Mouse (Mus musculus): ENCODE measurements around the gene Srms. TPM values are rescaled to one million over a fixed set of nuclear protein-coding genes. Genes with fewer than 3 reads are reported as not detected.
"Not testable (repeated sequence)": the region's sequence is repeated elsewhere in the genome, so short reads cannot be mapped to it uniquely, and the experiment has no call there.

The Srms gene
- polyA plus RNA-seq, 1 experiment = not detected

DNA sequence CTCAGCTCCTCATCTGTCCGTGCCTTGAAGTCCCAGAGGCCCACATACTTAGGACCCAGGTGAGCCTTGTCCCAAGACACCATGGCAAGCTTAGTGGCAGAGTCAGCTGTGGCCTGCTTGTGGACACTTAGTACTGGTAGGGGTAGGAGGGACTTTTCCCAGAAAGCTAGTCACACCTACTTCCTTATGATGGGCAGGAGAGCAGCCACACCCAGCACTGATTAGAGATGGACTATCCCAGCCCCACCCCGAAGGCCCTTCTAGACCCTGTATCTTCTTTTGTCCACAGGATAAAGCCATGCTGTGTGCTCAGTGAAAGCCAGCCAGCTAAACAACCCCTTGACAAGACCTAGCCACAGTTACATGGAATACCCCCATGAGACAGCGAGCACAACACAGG, 10.6 kb downstream of the Srms start, which contains the start of gene Ptk6:
Gene Ptk6, minus strand, starts transcription at position 368 of the 400 bp plus-strand sequence.
- no peak within 1 kb of the TSS for H3K4me3 ChIP-seq (ENCODE audit: insufficient read depth, low read length)
- H3K27ac ChIP-seq (ENCODE audit: insufficient read depth, low read length) = no peak within 1 kb of the TSS
- no peaks in the 10 kb centered on the region for H3K4me1 ChIP-seq (ENCODE audit: control insufficient read depth, insufficient read depth, low read length)
- no peak for TF ChIP-seq POLR2A (IDR thresholded peaks at IDR 0.05; ENCODE audit: low read depth, low read length)
- TF ChIP-seq CTCF (IDR thresholded peaks at IDR 0.05; ENCODE audit: borderline replicate concordance, insufficient read depth, low read length) = no peak

DNA sequence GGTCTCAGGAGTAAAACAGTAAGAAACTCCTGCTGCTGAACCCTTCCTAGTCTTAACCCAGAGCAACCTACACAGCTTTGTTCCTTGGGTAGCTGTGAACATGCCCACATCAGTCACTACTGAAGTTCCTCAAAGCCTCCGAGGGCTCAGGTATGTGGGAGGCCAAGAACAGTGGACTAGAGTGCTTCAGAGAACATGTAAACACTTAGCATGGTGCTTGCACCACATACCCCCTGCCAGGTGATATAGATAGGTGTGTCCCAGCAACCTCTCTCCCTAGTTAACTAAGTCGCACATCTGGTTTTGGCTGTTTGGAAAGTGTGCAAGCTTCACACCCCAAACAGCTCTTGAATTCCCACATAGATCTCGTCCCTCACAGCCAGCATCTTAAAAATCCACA, 11.4 kb downstream of the Srms start:
- TF ChIP-seq CTCF (IDR thresholded peaks at IDR 0.05; ENCODE audit: borderline replicate concordance, insufficient read depth, low read length) (no peak), POLR2A (IDR thresholded peaks at IDR 0.05; ENCODE audit: low read depth, low read length) (no peak)
- H3K4me1 ChIP-seq (ENCODE audit: control insufficient read depth, insufficient read depth, low read length) = no peaks in the 10 kb centered on the region
- H3K27ac ChIP-seq (ENCODE audit: insufficient read depth, low read length) = no peak overlapping the region
- H3K4me3 ChIP-seq (ENCODE audit: insufficient read depth, low read length) = no peak overlapping the region

DNA sequence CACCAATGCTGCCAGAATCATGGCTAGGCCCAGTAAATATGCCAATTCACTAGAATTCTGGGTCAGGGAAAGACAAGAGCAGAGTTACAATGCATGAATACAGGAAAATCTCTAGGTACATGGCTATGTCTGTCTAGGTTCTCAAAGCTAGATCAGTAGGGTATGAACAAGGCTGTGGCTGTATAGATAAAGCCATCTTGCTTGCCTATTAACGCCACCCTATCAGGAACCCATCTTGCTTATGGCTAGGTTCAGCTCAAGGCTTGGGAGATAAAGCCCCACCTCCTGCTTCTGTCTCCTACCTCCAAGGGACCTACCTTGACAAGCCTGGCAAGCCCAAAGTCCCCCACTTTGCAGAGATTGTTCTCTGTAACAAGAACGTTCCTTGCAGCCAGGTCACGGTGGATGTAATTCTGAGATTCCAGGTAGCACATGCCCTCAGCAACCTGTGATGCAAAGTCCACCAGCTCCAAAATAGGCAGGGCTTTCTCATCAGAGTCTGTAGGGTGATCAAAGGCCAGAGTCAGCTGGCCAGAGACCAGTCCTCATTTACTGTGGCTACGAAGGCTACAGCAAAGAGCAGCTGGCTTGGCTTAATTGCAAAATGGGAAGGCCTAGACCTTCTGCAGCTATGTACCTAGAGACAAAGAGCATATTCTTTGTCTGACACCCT, 16.2 kb downstream of the Srms start:
- no peak overlapping the region for H3K4me3 ChIP-seq (ENCODE audit: insufficient read depth, low read length)
- no peak overlapping the region for H3K27ac ChIP-seq (ENCODE audit: insufficient read depth, low read length)
- H3K4me1 ChIP-seq (ENCODE audit: control insufficient read depth, insufficient read depth, low read length) = no peaks in the 10 kb centered on the region
- TF ChIP-seq CTCF (IDR thresholded peaks at IDR 0.05; ENCODE audit: borderline replicate concordance, insufficient read depth, low read length) (no peak), POLR2A (IDR thresholded peaks at IDR 0.05; ENCODE audit: low read depth, low read length) (no peak)

DNA sequence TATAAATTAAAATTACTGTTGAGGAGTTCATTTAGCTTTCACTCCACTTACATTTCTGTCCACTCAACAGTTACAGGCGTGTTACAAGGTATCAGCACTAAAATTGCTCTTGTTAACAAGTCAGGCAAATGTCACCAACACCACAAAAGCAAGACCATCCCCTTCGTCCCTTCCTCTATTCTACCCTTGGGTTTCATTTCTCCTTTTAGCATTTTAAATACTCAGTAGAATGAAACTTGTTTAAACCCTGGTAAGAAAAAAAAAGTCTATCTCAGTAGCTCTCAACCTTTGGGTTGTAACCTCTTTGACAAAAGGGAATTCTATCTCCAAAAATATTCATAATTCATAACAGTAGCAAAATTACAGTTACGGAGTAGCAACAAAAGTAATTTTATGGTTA, 19.9 kb downstream of the Srms start:
- Histone ChIP-seq H3K4me3 (ENCODE audit: insufficient read depth, low read length) (no peak overlapping the region), H3K27ac (ENCODE audit: insufficient read depth, low read length) (no peak overlapping the region), H3K4me1 (ENCODE audit: control insufficient read depth, insufficient read depth, low read length) (no peaks in the 10 kb centered on the region)
- TF ChIP-seq POLR2A (IDR thresholded peaks at IDR 0.05; ENCODE audit: low read depth, low read length) (no peak), CTCF (IDR thresholded peaks at IDR 0.05; ENCODE audit: borderline replicate concordance, insufficient read depth, low read length) (no peak)

DNA sequence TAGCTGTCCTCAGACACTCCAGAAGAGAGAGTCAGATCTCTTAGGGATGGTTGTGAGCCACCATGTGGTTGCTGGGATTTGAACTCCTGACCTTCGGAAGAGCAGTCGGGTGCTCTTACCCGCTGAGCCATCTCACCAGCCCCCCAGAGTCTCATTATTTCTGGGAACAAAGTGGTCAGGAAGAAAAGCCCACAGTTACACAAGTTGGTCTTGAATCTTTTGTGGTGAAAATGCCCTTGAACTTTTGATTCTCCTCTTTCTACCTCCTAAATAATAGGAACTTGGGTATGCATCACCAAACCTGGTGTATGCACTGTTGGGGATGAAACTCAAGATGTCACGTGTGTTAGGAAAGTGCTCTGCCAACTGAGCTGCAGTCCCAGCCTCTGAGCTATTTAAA, 21.0 kb downstream of the Srms start:
- no peak overlapping the region for H3K27ac ChIP-seq (ENCODE audit: insufficient read depth, low read length)
- TF ChIP-seq CTCF (IDR thresholded peaks at IDR 0.05; ENCODE audit: borderline replicate concordance, insufficient read depth, low read length) (no peak), POLR2A (IDR thresholded peaks at IDR 0.05; ENCODE audit: low read depth, low read length) (no peak)

DNA sequence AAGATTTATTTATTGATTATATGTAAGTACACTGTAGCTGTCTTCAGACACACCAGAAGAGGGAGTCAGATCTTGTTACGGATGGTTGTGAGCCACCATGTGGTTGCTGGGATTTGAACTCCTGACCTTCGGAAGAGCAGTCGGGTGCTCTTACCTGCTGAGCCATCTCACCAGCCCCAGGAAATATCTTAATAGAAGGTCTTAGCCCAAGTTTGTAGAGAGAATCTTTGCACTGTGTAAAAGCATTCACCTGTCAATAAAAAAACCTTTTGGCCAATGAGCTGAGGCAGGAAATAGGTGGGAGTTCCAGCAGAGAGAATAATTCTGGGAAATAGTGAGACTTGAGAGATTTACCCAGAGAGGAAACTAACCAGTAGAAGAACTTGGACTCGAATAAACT, 21.6 kb downstream of the Srms start:
- not testable (repeated sequence) for H3K4me1 ChIP-seq (ENCODE audit: control insufficient read depth, insufficient read depth, low read length); H3K4me3 ChIP-seq (ENCODE audit: insufficient read depth, low read length); H3K27ac ChIP-seq (ENCODE audit: insufficient read depth, low read length)

More for the DNA sequence above, 21.0 kb downstream of the Srms start:
- no peak overlapping the region for H3K4me3 ChIP-seq (ENCODE audit: insufficient read depth, low read length)
- no peaks in the 10 kb centered on the region for H3K4me1 ChIP-seq (ENCODE audit: control insufficient read depth, insufficient read depth, low read length)

DNA sequence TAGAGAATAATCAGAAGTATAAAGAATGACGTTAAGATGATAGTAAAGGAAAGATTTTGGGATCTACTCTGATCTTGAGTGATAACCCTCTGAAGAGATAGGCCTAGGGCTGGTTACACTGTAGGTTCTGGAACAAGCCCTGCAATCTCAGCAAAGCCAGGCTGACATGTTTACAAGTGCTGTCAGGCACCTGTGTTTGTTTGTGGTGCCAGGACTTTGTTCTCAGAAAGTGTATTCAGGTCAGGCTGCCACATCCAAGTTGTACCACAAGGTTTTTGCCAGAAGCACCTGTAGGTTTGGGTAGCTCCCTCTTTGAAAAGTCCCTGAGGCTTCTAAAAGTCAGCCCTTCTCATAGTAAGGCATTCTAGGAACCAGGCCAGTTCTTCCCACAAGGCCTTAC, 23.7 kb downstream of the Srms start:
- Histone ChIP-seq H3K4me1 (ENCODE audit: control insufficient read depth, insufficient read depth, low read length) (no peaks in the 10 kb centered on the region), H3K4me3 (ENCODE audit: insufficient read depth, low read length) (no peak overlapping the region), H3K27ac (ENCODE audit: insufficient read depth, low read length) (no peak overlapping the region)
- TF ChIP-seq CTCF (IDR thresholded peaks at IDR 0.05; ENCODE audit: borderline replicate concordance, insufficient read depth, low read length) (no peak), POLR2A (IDR thresholded peaks at IDR 0.05; ENCODE audit: low read depth, low read length) (no peak)

DNA sequence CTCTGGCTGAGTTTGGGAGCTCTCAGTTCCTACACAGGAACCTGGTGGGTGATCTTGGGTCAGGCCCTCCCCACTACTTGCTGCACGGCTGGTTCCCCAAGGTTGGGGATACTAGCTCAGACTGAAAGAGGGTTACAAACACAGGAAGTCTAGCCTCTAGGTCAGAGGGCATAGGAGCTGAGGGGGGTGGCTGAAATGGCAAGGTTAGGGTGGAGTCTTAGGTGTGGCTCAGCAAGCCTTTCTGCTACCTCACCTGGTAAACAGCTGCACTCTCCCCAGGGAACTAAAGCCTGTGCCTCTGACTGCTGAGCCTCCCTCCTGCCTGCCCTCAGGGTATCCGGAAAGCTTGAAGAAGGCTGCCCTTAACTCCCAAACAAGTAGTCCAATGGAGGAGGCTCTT, 24.3 kb downstream of the Srms start:
- no peak overlapping the region for H3K27ac ChIP-seq (ENCODE audit: insufficient read depth, low read length)
- no peaks in the 10 kb centered on the region for H3K4me1 ChIP-seq (ENCODE audit: control insufficient read depth, insufficient read depth, low read length)
- TF ChIP-seq CTCF (IDR thresholded peaks at IDR 0.05; ENCODE audit: borderline replicate concordance, insufficient read depth, low read length) (no peak), POLR2A (IDR thresholded peaks at IDR 0.05; ENCODE audit: low read depth, low read length) (no peak)
- no peak overlapping the region for H3K4me3 ChIP-seq (ENCODE audit: insufficient read depth, low read length)

DNA sequence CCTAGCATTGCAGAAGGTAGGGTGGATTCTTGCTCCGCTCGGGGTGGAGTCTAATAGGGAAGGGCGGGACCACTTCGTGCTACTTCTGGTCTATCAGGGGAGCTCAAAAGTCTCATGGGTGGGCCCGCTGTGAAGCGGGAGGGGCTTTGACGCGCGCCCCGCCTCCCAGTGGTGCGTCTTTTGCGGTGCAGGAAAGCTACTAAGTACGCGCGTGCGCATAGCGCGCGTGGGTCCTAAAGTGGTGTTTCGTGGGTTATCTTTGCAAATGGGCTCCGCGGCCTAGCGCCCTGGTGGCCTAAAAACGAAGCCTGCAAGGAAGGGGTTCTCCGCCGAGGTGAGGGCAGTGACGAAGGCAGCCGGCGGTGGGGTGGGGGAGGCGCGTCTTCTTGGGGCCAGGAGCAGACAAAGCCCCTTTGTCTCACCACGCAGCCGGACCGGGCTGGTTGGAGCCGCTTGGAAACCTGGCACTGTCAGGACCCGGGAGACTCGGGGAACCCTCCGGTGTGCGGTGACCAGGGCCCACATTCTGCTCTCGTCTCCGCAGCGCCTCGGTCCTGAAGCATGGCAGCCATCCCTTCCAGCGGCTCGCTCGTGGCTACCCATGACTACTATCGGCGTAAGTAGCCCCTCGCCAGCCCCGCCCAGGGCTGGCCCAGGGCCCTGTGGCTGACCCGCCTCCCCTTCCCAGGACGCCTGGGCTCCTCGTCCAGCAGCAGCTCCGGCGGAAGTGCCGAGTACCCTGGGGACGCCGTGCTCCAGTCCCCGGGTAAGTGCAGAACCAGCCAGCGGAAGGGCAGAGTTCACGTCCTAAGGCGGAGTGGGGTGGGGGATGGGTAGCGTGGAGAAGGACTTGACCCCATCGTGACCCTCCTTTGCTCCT, 25.6 kb downstream of the Srms start, which contains the start of gene Ppdpf:
Gene Ppdpf, plus strand, starts transcription at position 127 of the 880 bp plus-strand sequence.
- peak within 1 kb of the TSS; percentile 32 for H3K27ac ChIP-seq (ENCODE audit: insufficient read depth, low read length)
- TF ChIP-seq POLR2A (IDR thresholded peaks at IDR 0.05; ENCODE audit: low read depth, low read length) (peak; percentile 72), CTCF (IDR thresholded peaks at IDR 0.05; ENCODE audit: borderline replicate concordance, insufficient read depth, low read length) (no peak)
- peak within 1 kb of the TSS; percentile 68 for H3K4me3 ChIP-seq (ENCODE audit: insufficient read depth, low read length)
- no peaks in the 10 kb centered on the region for H3K4me1 ChIP-seq (ENCODE audit: control insufficient read depth, insufficient read depth, low read length)

DNA sequence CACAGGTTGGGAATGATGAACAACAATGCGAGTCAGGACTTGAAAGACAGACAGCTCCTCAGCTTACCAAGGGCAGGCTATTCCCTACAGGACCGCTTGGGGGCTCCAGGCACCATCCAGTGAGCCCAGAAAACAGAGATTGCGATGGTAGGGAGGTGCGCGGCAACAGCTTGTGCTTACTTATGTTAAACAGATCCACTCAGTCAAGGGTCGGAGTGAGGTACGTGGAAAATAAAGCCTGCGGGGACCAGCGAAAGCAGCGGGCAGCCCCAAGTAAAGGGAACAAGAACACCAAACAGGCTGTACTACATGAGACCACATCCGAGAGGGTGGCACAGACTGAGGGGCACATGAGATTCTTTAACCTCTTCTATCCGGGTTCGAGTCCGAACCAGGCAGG, 26.4 kb downstream of the Srms start:
- Histone ChIP-seq H3K4me3 (ENCODE audit: insufficient read depth, low read length) (peak overlapping the region; percentile 68), H3K4me1 (ENCODE audit: control insufficient read depth, insufficient read depth, low read length) (no peaks in the 10 kb centered on the region), H3K27ac (ENCODE audit: insufficient read depth, low read length) (no peak overlapping the region)
- TF ChIP-seq POLR2A (IDR thresholded peaks at IDR 0.05; ENCODE audit: low read depth, low read length) (no peak), CTCF (IDR thresholded peaks at IDR 0.05; ENCODE audit: borderline replicate concordance, insufficient read depth, low read length) (peak; percentile 90)
